Mouse (Mus musculus) bone marrow macrophage, adult 2 months (primary cell): Measurements from ENCODE around the gene Hnrnpa1.

Experiments used
- CTCF ChIP-seq: IDR thresholded peaks from 2 replicates; pipeline ENCODE4 v1.5.1; 2012; ENCODE audit warnings: low read depth, mild to moderate bottlenecking, low read length, moderate library complexity
- POLR2A ChIP-seq: IDR thresholded peaks from 2 replicates; pipeline ENCODE4 v1.6.1; 2012; ENCODE audit warnings: mild to moderate bottlenecking, low read depth, low read length, borderline replicate concordance

DNA sequence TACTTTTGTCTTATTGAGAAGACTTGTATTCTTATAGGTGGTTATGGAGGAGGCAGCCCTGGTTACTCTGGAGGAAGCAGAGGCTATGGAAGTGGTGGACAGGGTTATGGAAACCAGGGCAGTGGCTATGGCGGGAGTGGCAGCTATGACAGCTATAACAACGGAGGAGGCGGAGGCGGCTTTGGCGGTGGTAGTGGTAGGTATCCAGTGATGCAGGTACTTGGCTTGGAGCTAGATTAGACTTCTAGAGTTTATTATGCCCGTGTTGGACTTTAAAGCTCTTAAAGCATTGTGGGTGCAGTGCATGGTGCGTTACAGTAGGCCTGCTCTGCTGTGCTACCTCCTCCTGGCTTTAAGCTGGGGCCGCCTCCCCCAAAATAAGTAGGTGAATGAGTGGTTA, 2.7 kb downstream of the Hnrnpa1 start:
- no peak for TF ChIP-seq POLR2A
- no peak for TF ChIP-seq CTCF
